22 mouse cellular contexts compared by ENCODE assay signal in genomic region chr12:111090801-111091200, GRCm38 (mm10). TPM values are rescaled to one million over a fixed set of nuclear protein-coding genes. Genes with fewer than 3 reads are reported as not detected.
A peak's percentile ranks its signal among the peaks of the same experiment; 100 is the strongest.
DNase-seq lines count a peak whose midpoint lies in the region; ATAC-seq and TF ChIP-seq lines count a peak whose summit lies in the region.
"Had no signal": no experiment of that assay in that cellular context is flagged by ENCODE, and none has a peak within 500 bp of the region (broad histone marks: within the 10 kb centered on the region; RNA-seq: fewer than 3 reads in every experiment).

No protein-coding gene starts in this region.

- ATAC-seq in kidney, embryonic 16.5 days (ENCODE audit: low FRiP score, low TSS enrichment) = no peak
- ATAC-seq in liver, embryonic 11.5 days (replicated peaks; ENCODE audit: low FRiP score) = no peak
- no peak for ATAC-seq in monocyte, adult 5-6 weeks (replicated peaks; ENCODE audit: insufficient number of reproducible peaks, low FRiP score, low TSS enrichment, poor library complexity, severe bottlenecking)
- ATAC-seq: CD4-positive, CD25-positive, alpha-beta regulatory T cell, adult 4 months; forebrain, embryonic 13.5 days; forebrain, postnatal 0 days had no signal

- no peak for TF ChIP-seq CTCF in gastrocnemius, adult 2 months (IDR thresholded peaks at IDR 0.05)
- TF ChIP-seq CTCF in liver, adult 2 months (IDR thresholded peaks at IDR 0.05; ENCODE audit: low read depth, low read length) = no peak

- no peak overlapping the region for H3K4me3 ChIP-seq in gastrocnemius, adult 2 months
- H3K4me3 ChIP-seq in kidney, embryonic 16.5 days (ENCODE audit: low read length) = no peak overlapping the region
- H3K4me3 ChIP-seq in liver, adult 2 months (ENCODE audit: insufficient read depth, low read depth, low read length) = no peak overlapping the region
- no peak overlapping the region for H3K4me3 ChIP-seq in liver, embryonic 11.5 days (ENCODE audit: low read depth, low read length)
- H3K4me3 ChIP-seq: embryonic facial prominence, embryonic 13.5 days; forebrain, embryonic 13.5 days; heart, embryonic 13.5 days; hindbrain, embryonic 15.5 days had no signal

- no peak overlapping the region for H3K4me2 ChIP-seq in kidney, embryonic 16.5 days (replicated peaks; ENCODE audit: low read depth, low read length)
- no peak overlapping the region for H3K4me2 ChIP-seq in liver, embryonic 11.5 days
- H3K4me2 ChIP-seq: embryonic facial prominence, embryonic 13.5 days; forebrain, embryonic 13.5 days; heart, embryonic 13.5 days; hindbrain, embryonic 15.5 days had no signal

- H3K4me1 ChIP-seq in kidney, embryonic 16.5 days (ENCODE audit: insufficient read depth, low read length) = peaks cover 12% of the 10 kb centered on the region
- H3K4me1 ChIP-seq in liver, adult 2 months (ENCODE audit: control insufficient read depth, insufficient read depth, low read length) = peaks cover 31% of the 10 kb centered on the region
- H3K4me1 ChIP-seq in liver, embryonic 11.5 days (replicated peaks; ENCODE audit: control insufficient read depth, insufficient read depth, low read length) = peaks cover 20% of the 10 kb centered on the region

- H3K27ac ChIP-seq in gastrocnemius, adult 2 months = 0 out of 2 replicates have a peak overlapping the region, but pooled peaks have one; percentile 16
- no peak overlapping the region for H3K27ac ChIP-seq in kidney, embryonic 16.5 days (ENCODE audit: low read length)
- H3K27ac ChIP-seq in liver, adult 2 months (replicated peaks; ENCODE audit: insufficient read depth, low read depth, low read length) = peak overlapping the region; percentile 87
- no peak overlapping the region for H3K27ac ChIP-seq in liver, embryonic 11.5 days (ENCODE audit: low read depth, low read length)
- H3K27ac ChIP-seq: embryonic facial prominence, embryonic 13.5 days; forebrain, embryonic 13.5 days; heart, embryonic 13.5 days; hindbrain, embryonic 15.5 days had no signal

- no peaks in the 10 kb centered on the region for H3K36me3 ChIP-seq in kidney, embryonic 16.5 days (ENCODE audit: insufficient read depth, low read length)
- H3K36me3 ChIP-seq in liver, adult 2 months (ENCODE audit: control insufficient read depth, insufficient read depth, low read length) = no peaks in the 10 kb centered on the region
- 0 out of 2 replicates have a peak, but pooled peaks cover 3% of the 10 kb centered on the region for H3K36me3 ChIP-seq in liver, embryonic 11.5 days (ENCODE audit: control insufficient read depth, insufficient read depth, low read length)
- H3K36me3 ChIP-seq: hindbrain, embryonic 15.5 days had no signal

- H3K79me2 ChIP-seq in liver, adult 2 months (ENCODE audit: control insufficient read depth, insufficient read depth, low read length) = peaks cover 2% of the 10 kb centered on the region; the same call in 1 of the 2 replicates

- no peaks in the 10 kb centered on the region for H3K9me3 ChIP-seq in kidney, embryonic 16.5 days (ENCODE audit: low read length)
- no peaks in the 10 kb centered on the region for H3K9me3 ChIP-seq in liver, embryonic 11.5 days (ENCODE audit: control insufficient read depth, low read length)
- H3K9me3 ChIP-seq: embryonic facial prominence, embryonic 13.5 days; forebrain, embryonic 13.5 days; G1E; heart, embryonic 13.5 days; hindbrain, embryonic 15.5 days had no signal

- no peak for DNase-seq in gastrocnemius, adult 2 months
- DNase-seq in gastrocnemius, postnatal 14 days = no peak
- peak; percentile 67 for DNase-seq in kidney, adult 8-10 months
- DNase-seq in liver, adult 2 months (ENCODE audit: extremely low read depth, low read depth, low spot score) = peak; percentile 99
- DNase-seq in liver, embryonic 11.5 days (ENCODE audit: low spot score) = no peak
- DNase-seq: adrenal gland, postnatal 10 days; B cell, adult 2 months; cerebellum, adult 11-12 months; cerebellum, adult 9-10 months; cerebellum, postnatal 25 days; forebrain, postnatal 0 days; gastrocnemius, postnatal 36 days; heart, adult 11 months; heart, postnatal 36 days had no signal

- H3K27me3 ChIP-seq in kidney, embryonic 16.5 days (ENCODE audit: insufficient read depth, low read length) = no peaks in the 10 kb centered on the region
- H3K27me3 ChIP-seq in liver, adult 2 months (ENCODE audit: control insufficient read depth, insufficient read depth, low read length) = no peaks in the 10 kb centered on the region
- no peaks in the 10 kb centered on the region for H3K27me3 ChIP-seq in liver, embryonic 11.5 days (replicated peaks; ENCODE audit: control insufficient read depth, insufficient read depth, low read length)
- H3K27me3 ChIP-seq: embryonic facial prominence, embryonic 13.5 days; forebrain, embryonic 13.5 days; heart, embryonic 13.5 days; hindbrain, embryonic 15.5 days had no signal

- intact Hi-C loops in gastrocnemius, adult 2 months (cut with DNase I) = no loop called here
- intact Hi-C loops in gastrocnemius, postnatal 14 days (cut with DNase I; ENCODE audit: low total_unique reads) = loop anchor here (10.0 kb wide), 1 partner anchor 154 kb away; no protein-coding TSS in a partner anchor

- TF ChIP-seq POLR2A in liver, adult 2 months (IDR thresholded peaks at IDR 0.05; ENCODE audit: extremely low read depth, insufficient read depth, low read length) = no peak

- H3K9ac ChIP-seq in kidney, embryonic 16.5 days (replicated peaks; ENCODE audit: low read length) = no peak overlapping the region
- H3K9ac ChIP-seq in liver, adult 2 months (ENCODE audit: low read depth, low read length) = no peak overlapping the region
- H3K9ac ChIP-seq in liver, embryonic 11.5 days (ENCODE audit: low read depth, low read length) = no peak overlapping the region
- H3K9ac ChIP-seq: embryonic facial prominence, embryonic 13.5 days; forebrain, embryonic 13.5 days; forebrain, postnatal 0 days; heart, embryonic 13.5 days; hindbrain, embryonic 15.5 days had no signal

RNA-seq across cellular contexts. Expression of gene Rcor1, which starts 51.6 kb away (rescaled TPM):
- total RNA-seq in gastrocnemius, adult 2 months (2021) = 1 to 10 TPM; 6.8 to 8.5 TPM
- 10 to 100 TPM; 11.5 to 12.7 TPM for total RNA-seq in gastrocnemius, postnatal 14 days (2021)
- polyA plus RNA-seq in kidney, embryonic 16.5 days (2015; fragmentation: Nextera tagmentation; extraction: Ambion mirVana) = 9.7 and 9.8 TPM in 2 replicates
- 4.4 and 5.9 TPM in 2 replicates for total RNA-seq in liver, adult 2 months (2014; rRNA removed)
- polyA plus RNA-seq in liver, adult 2 months (2012; rRNA removed) = 3.4 and 5.3 TPM in 2 replicates
- 17.4 and 18.2 TPM in 2 replicates for polyA plus RNA-seq in liver, embryonic 11.5 days (2014; fragmentation: Nextera tagmentation; extraction: Ambion mirVana)
- total RNA-seq in monocyte, adult 5-6 weeks (2017) = 12.4 to 20.5 TPM (median 14.2 TPM) in 3 replicates

Comparison
In these comparisons a context has a peak if more than half of its experiments do, and no peak if none do; other contexts are left out.
1. DNase-seq: peak in kidney, adult 8-10 months (2 of 2) and liver, adult 2 months (single experiment); none in gastrocnemius, adult 2 months (single experiment), gastrocnemius, postnatal 14 days (single experiment) and liver, embryonic 11.5 days (single experiment).
2. H3K27ac ChIP-seq: peak in gastrocnemius, adult 2 months (single experiment) and liver, adult 2 months (single experiment); none in kidney, embryonic 16.5 days (single experiment) and liver, embryonic 11.5 days (single experiment).